Mouse (Mus musculus) layer of hippocampus, adult 11-12 months (tissue): ENCODE measurements around the gene Ahnak2.
A peak's percentile ranks its signal among the peaks of the same experiment; 100 is the strongest.

ENCODE experiments used
- DNase-seq: peaks from one replicate; pipeline ENCODE4 v3.0.0; 2022; ENCODE audit warnings: low spot score

Ahnak2 gene

DNA sequence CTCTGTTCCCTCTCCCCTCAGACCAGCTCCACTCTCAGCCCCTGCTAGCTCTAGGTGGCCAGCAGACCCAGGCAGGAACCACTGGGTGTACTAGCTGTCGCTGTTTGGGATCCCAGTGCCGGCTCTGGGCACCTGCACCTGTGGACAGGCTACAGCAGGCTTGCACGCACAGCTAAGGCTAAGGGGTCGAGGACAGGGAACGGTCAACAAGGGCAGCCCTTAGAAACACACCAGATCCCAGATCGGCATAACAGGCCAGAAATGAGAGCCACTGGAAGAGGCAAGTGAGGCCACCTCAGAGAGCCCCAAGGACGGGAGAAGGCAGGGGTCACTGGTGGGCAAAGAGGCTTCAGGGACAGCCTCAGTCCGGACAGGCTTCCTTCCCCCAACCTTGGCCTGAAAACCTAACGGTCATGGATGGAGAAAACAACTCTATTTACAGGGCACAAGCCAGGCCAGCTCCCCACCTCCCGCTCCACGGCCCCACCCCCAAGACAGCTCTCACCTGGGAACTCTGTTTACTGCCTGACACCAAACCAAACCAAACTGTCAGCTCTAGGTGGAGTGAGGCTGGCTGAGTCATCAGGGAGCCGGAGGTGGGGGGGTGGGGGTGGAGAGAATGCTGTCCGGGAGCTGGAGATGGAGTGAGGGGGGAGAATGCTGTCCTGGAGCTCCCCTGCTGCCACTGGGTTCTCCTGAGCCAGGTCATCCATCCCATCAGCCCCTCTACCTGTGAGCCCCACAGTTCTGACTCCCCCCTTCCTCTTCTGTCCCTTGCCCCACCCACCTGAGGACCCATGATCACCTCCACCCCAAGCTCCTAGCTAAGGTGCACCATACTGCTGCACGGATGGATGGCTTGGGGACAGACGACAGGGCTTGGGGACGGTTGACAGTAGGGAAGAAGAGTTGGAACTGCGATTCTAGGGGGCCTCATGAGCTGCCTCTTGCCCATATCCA, 5.6 kb downstream of the Ahnak2 start:
- no peak for DNase-seq

DNA sequence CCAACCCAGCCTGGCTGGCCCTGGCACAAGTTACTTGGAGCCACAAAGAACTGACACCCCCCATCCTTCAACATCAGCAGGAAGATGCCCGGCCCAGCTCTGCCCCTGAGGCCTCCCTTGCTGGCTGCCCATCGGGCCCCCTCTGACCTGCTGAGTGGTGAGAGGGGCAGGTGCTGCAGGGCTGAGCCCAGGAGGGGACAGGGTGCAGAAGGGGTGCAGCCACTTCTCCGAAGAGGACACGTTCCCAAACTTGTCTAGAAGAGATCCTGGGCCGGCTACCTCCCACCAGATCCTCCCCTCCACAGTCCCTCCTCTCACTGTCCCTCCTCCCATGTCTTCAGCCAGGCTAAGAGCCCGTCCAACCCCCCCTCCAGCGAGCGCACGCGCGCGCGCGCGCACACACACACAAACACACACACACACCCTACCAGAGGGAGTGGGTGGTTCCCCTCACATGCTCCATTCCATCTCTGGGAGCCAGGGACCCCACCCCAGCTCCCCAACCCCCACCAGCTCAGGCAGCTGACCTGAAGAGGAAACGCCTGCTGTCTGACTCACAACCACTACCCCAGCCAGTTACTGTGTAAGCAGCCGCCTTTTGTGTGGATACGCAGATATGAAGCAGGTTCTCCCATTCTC, 6.9 kb downstream of the Ahnak2 start:
- DNase-seq = no peak

DNA sequence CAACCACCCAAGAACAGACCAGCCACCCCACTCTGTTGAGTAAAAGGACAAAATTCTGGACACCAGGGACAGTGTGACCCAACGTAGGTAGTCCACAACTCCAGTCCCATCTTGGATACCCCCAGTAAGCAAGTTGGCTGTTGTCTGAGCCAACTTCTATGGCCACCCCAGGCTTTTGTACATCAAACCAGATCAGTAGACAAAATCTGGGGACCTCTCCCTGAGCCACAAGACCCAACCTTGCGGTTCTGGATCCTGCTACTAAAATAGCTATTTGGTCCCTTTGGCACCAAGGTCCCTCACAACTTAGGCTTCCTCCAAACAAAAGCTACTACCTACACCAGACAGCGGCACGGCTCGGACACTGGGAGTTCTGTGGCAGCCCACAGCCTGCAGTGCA, 7.5 kb downstream of the Ahnak2 start:
- DNase-seq = no peak

DNA sequence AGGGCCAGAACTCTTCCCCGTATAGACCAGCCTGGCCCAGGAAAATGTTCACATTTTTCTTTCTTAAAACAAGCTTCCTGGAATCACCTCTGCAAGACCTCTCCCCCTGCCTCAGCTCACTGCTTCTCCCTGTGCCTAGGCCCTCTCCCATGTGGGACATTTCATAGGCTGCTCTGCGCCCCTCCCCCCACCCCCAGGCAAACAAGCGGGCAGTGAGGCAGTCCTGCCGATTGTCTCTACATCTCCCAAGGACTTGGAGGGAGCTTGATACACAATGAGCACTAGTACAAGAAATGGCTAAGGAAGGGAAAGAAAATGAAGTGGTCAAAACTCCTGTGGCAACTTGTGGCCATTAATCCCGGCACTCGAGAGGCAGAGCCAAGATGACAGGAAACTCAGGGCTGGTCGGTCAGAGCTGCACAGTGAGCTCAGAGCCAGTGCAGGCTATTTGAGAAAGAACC, 8.1 kb downstream of the Ahnak2 start:
- no peak for DNase-seq

DNA sequence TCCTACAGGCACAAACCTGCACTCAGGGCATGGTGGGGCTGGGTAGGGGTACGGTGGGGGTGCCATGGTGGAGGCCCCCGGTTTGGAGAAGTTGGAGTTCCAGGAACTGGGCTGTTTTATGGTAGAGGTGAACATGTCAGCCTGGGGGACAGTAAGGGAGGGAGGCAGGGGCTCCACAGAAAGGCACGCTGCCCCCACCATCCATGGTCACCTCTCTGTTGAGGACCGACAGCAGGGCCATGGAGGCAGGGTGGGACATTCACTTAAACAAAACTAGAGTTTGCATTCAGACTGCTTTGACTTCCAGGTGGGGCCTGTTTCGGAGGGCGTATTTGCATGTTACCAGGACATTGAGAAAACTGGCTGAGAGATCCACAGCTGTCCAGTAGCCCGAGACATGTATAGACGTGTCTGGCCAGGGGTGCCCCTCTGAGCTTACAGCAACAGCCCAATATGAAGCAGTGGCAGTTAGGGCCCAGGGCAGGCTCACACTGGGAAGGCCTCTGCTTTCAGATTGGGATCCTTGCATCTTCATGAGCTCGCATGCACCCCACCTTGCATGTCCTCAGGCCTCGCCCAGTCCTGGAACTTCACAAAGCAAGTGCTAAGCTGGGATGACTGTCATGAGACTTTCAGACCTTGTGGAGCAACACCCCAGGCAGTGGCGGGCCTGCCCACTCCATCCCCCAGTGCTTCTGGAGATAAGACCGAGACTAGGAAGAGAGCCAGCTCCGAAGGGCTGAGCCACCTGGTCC, 8.7 kb downstream of the Ahnak2 start:
- DNase-seq = no peak

DNA sequence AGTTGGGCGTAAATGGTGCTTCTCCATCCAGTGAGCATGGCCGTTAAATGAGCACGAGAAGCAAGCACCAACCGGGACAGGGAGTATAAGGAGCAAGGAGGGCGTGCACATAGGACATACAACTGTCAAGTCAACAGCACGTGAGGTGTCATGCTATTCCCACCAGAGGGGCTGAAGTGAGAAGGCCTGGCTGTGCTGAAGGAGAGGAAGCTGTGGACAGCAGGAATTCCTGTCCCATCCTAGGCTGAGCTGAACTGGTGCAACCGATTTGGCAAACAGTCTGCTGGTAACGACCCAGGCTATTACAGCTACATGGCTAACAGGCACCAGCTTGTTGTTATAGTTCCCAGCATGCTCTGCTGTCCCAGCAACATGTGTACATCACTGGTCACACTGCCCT, 11.4 kb downstream of the Ahnak2 start:
- no peak for DNase-seq

DNA sequence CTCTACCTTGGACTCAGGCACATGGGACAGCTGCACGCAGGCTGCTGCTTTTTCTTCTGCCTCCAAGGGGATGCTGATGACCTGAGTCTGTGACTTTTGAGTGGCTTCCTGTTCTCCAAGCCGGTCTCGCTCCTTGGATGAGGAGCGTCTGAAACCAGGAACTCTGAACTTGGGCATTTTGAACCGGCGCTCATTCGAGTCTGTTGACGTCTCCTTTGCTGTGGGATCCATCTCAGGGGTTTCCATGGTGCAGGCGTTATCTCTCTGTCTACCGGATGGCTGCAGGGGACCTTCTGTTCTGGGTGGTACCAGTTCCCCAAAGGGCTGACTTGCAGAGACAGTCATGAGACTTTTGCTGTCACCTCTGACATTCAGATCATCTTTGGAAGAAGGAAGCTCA, 28.0 kb downstream of the Ahnak2 start:
- DNase-seq = no peak

DNA sequence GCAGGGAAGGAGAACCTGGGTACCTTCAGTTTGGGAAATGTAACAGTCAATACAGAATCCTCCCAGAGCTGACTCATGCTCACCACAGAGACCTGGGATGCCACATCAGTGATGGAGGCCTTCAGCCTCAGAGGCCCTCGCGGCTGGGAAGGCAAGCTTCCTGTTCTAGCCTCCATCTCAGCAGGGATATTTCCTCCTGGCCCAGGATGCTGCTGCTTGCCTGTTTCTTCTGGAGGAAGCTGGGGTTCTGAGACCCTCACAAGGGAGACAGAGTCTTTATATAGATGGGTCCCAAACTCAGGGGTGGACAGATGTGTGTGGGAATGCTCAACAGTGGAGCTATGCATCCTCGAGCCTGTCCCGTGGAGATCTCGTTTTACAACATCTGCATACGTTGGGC, 28.4 kb downstream of the Ahnak2 start:
- DNase-seq = no peak

DNA sequence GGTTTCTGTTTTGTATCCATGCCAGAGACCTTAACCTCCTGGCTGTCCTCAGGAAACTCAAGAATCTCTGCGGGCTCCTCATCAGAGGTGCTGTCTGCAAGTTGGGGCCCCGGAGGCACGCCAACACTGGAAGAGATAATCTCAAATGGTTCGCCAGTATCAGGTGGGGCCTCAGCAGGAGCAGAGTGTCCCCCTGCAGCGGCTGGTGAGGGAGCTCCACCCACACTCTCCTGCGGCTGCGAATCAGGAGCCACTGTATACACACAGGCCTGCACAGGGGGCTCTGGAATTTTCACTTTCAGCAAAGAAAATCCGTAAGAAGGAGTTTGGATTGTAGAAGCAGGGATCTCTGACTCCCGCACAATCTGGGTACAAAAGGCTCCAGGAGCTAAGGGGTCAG, 29.1 kb downstream of the Ahnak2 start:
- no peak for DNase-seq

DNA sequence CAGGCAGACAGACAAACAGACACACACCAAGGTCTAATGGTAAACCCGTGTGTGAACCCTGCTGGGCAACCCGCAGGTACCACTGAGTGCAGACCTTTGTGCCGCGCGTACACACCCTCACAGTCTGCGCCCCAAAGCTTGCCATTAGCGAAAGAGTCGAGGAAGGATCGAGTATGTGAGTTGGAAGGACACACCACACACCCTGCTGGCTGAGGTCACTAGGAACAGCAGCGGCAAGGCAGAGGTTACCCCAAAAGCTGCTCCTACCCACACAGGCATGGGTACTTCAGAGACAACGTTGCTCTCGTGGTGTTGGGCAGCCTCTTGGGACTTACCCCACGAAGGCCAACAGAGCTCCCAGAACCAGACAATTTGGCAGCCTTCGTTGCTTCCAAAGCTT, 30.2 kb downstream of the Ahnak2 start:
- no peak for DNase-seq

DNA sequence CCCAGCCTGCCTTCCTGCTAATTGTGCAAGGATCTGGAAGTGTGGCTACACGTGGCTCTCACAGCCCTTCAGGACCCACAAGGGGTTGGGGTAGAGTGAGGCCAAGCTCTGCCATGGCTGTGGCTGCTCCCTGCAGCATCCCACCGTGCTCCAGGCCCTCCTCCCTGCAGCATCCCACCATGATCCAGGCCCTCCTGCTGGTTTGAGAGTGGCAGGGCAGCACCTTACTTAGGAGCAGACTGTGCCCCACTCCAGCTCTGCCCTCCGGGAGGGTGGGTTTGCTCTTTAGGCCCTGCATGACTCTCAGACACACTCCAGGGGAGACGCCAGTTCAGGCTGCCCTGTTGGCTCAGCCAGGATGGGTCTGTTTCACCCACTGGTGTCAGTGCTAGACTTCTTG, 32.1 kb downstream of the Ahnak2 start:
- DNase-seq = no peak

DNA sequence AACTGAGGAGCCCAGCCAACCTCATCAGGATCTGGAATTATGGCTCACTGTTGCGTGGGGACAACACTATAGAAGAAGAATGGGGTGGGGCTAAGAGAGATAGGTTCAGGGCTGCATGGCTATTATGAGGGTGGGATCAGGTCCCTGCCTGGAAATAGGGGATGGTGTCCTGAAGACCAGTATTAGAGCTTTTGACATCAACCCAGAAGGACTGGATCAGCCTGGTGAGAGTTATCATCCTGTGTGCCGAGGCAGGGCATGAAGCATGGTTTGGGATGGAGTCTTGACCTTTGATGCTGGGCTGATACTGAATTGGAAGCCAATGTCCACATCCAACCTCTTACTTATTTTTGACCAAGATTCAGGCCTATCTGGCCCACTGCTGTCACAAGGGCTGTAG, 32.7 kb downstream of the Ahnak2 start:
- no peak for DNase-seq

DNA sequence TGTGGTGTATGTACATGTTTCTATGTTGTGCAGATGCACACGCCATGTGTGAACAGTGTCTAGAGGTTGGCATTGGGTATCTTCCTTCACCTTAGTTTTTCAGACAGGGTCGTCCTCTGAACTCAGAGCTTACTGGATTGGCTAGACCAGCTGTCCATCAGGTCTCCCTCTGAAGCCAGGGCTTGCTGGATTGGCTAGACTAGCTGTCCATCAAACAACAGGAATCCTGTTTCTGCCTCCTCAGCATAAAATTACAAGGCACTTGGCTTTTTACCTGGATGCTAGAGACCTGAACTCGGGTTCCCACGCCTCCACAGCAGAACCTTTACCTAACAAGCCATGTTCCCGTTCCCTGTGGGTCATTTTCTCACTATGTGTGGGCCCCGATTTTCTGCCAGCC, 33.4 kb downstream of the Ahnak2 start:
- DNase-seq = no peak

DNA sequence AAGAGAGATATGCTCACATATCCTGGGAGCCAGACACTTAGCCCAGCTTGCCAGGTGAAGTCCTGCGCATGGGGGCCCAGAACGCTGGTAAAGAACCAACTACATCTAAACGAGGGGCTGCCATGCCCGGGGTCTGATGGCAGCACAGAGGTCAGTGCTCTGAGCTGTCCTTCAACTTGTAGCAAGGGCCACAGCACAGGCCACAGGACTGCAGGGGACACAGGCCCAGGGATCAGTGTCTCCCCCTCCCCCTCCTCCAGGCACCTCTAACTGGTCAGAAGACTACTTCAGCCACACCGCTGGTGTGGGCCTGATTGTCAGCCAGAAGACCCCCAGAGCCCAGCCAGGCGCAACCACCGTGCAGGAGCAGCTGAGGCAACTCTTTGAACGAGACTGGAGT, 34.3 kb downstream of the Ahnak2 start:
- no peak for DNase-seq

DNA sequence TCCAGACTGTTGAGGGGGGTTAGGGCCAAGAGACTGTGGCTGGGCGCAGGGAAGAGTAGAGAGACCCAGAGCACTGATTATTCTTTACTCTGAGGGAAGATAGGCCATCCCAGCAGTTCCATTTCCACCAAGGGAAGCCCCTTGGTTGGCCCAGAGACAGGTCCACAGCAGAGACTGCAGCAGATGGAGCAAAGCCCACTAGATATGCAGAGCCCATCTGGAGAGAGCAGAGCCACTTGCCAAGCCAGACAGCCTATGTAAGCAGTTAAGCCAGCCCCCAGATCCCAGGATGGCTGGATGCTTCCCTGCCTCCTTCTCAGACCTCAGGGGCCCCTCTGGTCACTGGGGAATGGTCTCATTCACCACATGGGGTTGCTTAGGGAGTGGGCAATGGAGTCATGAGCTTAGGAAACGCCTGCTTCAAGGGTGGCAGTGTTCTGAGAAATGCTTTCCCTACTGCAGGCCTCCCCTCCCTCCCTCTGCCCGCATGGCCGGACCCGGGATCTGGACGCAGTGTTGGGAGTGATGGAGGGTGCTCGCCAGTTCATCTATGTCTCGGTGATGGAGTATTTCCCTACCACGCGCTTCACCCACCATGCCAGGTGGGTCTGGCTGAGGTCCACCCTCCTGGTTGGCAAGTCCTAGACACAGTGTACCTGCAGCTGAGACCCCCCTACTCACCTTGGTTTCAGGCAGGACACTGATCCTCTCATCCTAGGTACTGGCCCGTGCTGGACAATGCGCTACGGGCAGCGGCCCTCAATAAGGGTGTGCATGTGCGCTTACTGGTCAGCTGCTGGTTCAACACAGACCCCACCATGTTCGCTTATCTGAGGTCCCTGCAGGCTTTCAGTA, 35.2 kb downstream of the Ahnak2 start:
- no peak for DNase-seq

DNA sequence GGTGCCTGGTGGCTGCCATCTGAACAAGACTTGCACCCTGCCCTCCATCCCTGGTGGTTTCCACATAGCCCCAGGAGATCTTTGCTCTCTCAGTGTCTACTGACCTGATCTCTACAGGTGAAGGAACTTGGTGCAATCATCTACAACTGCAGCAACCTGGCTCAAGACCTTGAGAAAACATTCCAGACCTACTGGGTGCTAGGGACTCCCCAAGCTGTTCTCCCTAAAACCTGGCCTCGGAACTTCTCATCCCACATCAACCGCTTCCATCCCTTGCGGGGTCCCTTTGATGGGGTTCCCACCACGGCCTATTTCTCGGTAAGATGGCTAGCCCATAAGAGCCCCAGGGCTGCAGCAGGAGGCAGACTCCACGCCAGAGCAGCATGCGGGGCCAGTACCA, 35.9 kb downstream of the Ahnak2 start:
- no peak for DNase-seq

DNA sequence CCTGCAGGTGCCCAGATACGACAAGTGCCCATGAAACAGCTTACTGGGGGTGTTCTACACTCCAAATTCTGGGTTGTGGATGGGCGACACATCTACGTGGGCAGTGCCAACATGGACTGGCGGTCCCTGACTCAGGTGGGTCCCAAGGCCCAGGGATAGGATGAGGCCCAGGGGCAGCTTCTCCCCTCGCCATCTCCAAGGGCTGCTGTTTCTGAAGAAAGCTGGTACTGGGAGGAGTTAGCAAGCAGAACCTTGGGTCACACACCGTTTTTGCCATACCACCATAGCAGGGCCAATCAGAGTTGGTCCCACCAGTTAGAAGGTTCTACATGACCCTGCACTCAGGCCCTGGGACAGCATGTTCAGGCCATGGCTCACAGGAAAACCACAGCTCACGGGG, 37.5 kb downstream of the Ahnak2 start:
- no peak for DNase-seq

DNA sequence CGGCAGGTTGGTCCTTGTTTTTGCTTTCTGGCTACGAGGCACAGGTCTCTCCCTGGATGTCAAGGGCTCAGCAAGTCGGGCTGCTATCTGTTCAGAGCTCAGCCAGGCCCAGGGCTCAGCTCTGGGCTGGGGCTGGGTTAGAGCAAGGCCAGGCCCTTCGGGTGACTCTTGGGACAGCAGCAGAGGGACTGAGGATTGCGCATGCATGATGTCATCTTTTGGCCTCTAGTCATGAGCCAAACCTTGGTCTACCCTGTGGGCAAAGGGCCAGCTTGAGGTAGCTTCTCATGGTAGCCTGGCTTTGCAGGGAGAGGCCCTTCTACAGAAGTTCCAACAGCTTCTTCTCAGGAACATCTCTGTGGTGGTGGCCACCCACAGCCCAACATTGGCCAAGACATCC, 38.3 kb downstream of the Ahnak2 start:
- no peak for DNase-seq

DNA sequence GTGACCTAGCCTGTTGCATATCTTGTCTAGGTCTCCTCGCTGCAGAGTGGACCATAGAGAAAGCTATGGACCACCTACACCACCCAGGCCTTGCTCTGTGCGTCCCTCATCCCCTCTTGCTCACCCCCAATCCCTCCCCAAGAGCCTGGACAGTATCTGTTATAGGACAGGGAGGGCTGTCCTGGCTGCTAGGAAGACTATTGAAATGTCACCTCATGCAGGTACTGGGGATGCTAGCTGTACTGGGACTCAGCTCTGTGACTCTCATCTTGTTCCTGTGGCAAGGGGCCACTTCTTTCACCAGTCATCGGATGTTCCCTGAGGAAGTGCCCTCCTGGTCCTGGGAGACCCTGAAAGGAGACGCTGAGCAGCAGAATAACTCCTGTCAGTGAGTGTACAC, 39.3 kb downstream of the Ahnak2 start:
- no peak for DNase-seq

DNA sequence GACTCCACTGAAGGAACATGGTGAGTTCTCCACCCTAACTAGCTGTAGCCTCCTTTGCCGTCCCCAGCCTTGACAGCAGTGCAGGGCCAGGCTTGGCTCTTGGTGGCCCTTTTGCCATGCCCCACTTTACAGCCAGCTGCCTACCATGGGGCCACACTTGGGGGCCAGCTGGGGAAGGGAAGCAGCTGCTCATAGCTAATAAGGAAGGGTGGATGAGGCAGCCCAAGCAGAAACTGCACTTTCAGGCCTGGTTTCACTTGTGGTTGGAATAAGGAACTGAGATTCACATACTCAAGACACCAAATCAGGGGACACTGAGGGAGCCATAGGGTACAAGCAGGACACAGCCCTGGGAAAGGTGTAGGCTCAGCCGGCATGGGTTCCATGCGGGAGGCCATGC, 40.4 kb downstream of the Ahnak2 start:
- peak; percentile 42 for DNase-seq

DNA sequence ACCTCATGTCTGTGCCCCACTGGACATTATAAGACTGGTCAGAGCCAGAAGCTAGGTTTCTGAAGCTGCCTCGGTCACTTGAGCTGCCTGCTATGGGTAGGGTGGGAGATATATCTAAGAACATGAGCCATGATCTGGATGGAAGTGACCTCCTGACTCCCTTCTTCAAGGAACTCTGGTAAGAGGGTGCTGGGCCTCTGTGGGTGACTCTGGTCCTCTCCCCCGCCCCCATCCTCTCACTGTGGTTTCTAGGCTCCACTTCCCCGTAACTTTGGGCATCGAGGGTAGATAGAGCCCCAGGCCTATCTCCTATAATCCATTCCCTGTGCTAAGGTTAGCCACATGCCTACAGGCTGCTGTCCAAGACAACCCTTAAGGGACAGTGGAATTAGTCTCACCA, 41.0 kb downstream of the Ahnak2 start:
- no peak for DNase-seq
